In the genomic region with DNA sequence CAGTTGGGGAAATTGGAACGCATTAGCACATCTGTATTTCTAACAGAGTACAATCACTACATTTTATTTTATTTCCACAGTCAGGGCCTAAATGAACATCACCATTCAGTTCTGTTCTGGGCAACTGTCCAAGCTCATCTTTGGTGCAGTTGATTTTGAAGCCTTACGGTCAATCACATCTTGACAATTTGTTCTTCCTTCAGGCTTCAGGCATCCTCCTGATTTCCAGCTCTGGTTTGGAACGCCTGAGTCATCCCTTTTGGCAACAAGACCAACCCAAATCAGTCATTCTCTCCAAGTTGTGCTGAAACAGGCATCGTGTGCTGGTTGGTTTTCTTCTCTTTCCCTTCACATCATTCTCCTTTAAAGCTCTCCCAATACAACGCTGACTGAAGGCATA, we compare ENCODE assay signal across 16 mouse cellular contexts.
DNase-seq lines count a peak whose midpoint lies in the region; ATAC-seq and TF ChIP-seq lines count a peak whose summit lies in the region.
"Had no signal": no experiment of that assay in that cellular context is flagged by ENCODE, and none has a peak within 500 bp of the region (broad histone marks: within the 10 kb centered on the region; RNA-seq: fewer than 3 reads in every experiment).

No protein-coding gene starts in this region.

- TF ChIP-seq CTCF in left cerebral cortex, adult 2 months (IDR thresholded peaks at IDR 0.05) = no peak

- 87% methylated on average over 5 of the region's 5 CpGs for WGBS in liver, embryonic 11.5 days

- H3K4me1 ChIP-seq in liver, embryonic 11.5 days (replicated peaks; ENCODE audit: control insufficient read depth, insufficient read depth, low read length) = no peaks in the 10 kb centered on the region
- H3K4me1 ChIP-seq: hindbrain, embryonic 12.5 days; midbrain, embryonic 15.5 days; neural tube, embryonic 13.5 days had no signal

- intact Hi-C loops in left cerebral cortex, postnatal 25 days (cut with DNase I) = no loop called here
- intact Hi-C loops in left cerebral cortex, adult 2 months (cut with DNase I) = no loop called here

- H3K9ac ChIP-seq in liver, embryonic 11.5 days (ENCODE audit: low read depth, low read length) = no peak overlapping the region
- H3K9ac ChIP-seq: hindbrain, embryonic 12.5 days; midbrain, embryonic 15.5 days; neural tube, embryonic 13.5 days had no signal

- H3K4me2 ChIP-seq in liver, embryonic 11.5 days = no peak overlapping the region
- H3K4me2 ChIP-seq: heart, embryonic 11.5 days; hindbrain, embryonic 12.5 days; midbrain, embryonic 15.5 days; neural tube, embryonic 13.5 days had no signal

- peak; percentile 77 for ATAC-seq in frontal cortex, adult (ENCODE audit: low TSS enrichment)
- no peak for ATAC-seq in liver, embryonic 11.5 days (replicated peaks; ENCODE audit: low FRiP score)
- ATAC-seq: midbrain, embryonic 15.5 days had no signal

- H3K27me3 ChIP-seq in liver, embryonic 11.5 days (replicated peaks; ENCODE audit: control insufficient read depth, insufficient read depth, low read length) = no peaks in the 10 kb centered on the region
- H3K27me3 ChIP-seq: hindbrain, embryonic 12.5 days; midbrain, embryonic 15.5 days; neural tube, embryonic 13.5 days had no signal

- H3K4me3 ChIP-seq in left cerebral cortex, adult 2 months = no peak overlapping the region
- no peak overlapping the region for H3K4me3 ChIP-seq in liver, embryonic 11.5 days (ENCODE audit: low read depth, low read length)
- H3K4me3 ChIP-seq: hindbrain, embryonic 12.5 days; midbrain, embryonic 15.5 days; neural tube, embryonic 13.5 days had no signal

- no peaks in the 10 kb centered on the region for H3K36me3 ChIP-seq in liver, embryonic 11.5 days (ENCODE audit: control insufficient read depth, insufficient read depth, low read length)
- H3K36me3 ChIP-seq: hindbrain, embryonic 12.5 days; midbrain, embryonic 15.5 days; neural tube, embryonic 13.5 days had no signal

- no peak for DNase-seq in frontal cortex, postnatal 25 days (ENCODE audit: low spot score in 2 of 2)
- peak; percentile 16 to 56 for DNase-seq in left cerebral cortex, postnatal 25 days (ENCODE audit: low spot score in 2 of 2)
- DNase-seq in left cerebral cortex, adult 2 months (ENCODE audit: extremely low spot score in 1 of 2, low spot score in 2 of 2) = no peak
- peak; percentile 86 for DNase-seq in Muller cell, postnatal 12 days (ENCODE audit: inconsistent ontology term)
- DNase-seq in layer of hippocampus, adult 8-10 months (ENCODE audit: low spot score in 2 of 2) = peak; percentile 17 to 20
- DNase-seq in B cell, adult 2 months = no peak
- DNase-seq in liver, embryonic 11.5 days (ENCODE audit: low spot score) = no peak
- DNase-seq: kidney, adult 11 months; lung, postnatal 4 days; retina, postnatal 1 day; thymus, adult 2 months had no signal

- no peak overlapping the region for H3K27ac ChIP-seq in left cerebral cortex, adult 2 months
- H3K27ac ChIP-seq in liver, embryonic 11.5 days (ENCODE audit: low read depth, low read length) = no peak overlapping the region
- H3K27ac ChIP-seq: hindbrain, embryonic 12.5 days; midbrain, embryonic 15.5 days; neural tube, embryonic 13.5 days had no signal

- no peaks in the 10 kb centered on the region for H3K9me3 ChIP-seq in liver, embryonic 11.5 days (ENCODE audit: control insufficient read depth, low read length)
- H3K9me3 ChIP-seq: hindbrain, embryonic 12.5 days; midbrain, embryonic 15.5 days; neural tube, embryonic 13.5 days had no signal

Comparison
In these comparisons a context has a peak if more than half of its experiments do, and no peak if none do; other contexts are left out.
1. DNase-seq: peak in left cerebral cortex, postnatal 25 days (2 of 2), Muller cell, postnatal 12 days (single experiment) and layer of hippocampus, adult 8-10 months (2 of 2); none in frontal cortex, postnatal 25 days (0 of 2), left cerebral cortex, adult 2 months (0 of 2), B cell, adult 2 months (0 of 2) and liver, embryonic 11.5 days (single experiment).